Mouse (Mus musculus): ENCODE results near the gene Fam171b. TPM values are rescaled to one million over a fixed set of nuclear protein-coding genes. Genes with fewer than 3 reads are reported as not detected.

Fam171b gene
- polyA plus RNA-seq, 1 experiment, result not detected

DNA sequence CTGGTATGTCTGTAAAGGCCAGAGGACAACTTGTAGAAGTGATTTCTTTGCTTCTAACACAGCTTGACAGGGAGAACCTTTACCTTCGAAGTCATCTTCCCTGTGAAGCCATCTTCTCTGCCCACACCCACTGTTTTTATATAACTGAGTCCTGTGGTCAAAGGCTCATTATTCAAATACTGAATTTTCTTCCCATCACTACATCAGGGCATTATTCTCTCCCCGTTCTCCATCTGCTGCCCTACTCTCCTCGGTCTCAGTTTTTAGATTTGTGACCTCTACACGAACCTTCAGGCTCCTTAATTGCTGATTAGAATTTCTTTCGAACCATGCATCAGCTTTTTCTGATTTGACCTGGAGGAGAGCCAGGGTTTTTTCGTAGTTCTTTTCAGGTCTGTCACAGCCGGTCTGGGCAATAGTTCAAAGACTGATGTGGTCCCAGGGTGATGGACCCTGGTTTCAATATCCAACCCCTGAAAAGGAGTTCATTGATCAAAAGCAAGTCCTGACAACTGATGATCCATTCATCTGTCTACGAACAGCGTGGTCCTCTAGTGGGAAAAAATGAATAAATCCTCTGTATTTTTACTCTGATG is 14.4 kb upstream of the Fam171b start:
- Histone ChIP-seq H3K9me3 (ENCODE audit: control insufficient read depth, low read length) (no peaks in the 10 kb centered on the region), H3K4me1 (ENCODE audit: control insufficient read depth) (no peaks in the 10 kb centered on the region), H3K4me3 (replicated peaks) (no peak overlapping the region), H3K27me3 (ENCODE audit: control insufficient read depth) (no peaks in the 10 kb centered on the region), H3K36me3 (ENCODE audit: control insufficient read depth) (no peaks in the 10 kb centered on the region; the same call in 1 of the 2 replicates)
- TF ChIP-seq GATA1 (IDR thresholded peaks at IDR 0.05; ENCODE audit: low read length), result no peak
- no peak for TF ChIP-seq TAL1 (IDR thresholded peaks at IDR 0.05; ENCODE audit: low read length)

- no peak overlapping the region for H3K4me3 ChIP-seq (replicated peaks)
- no peaks in the 10 kb centered on the region for H3K36me3 ChIP-seq (ENCODE audit: control insufficient read depth)
- H3K27me3 ChIP-seq (ENCODE audit: control insufficient read depth), result peaks cover 51% of the 10 kb centered on the region
- H3K4me1 ChIP-seq (ENCODE audit: control insufficient read depth), result 0 out of 2 replicates have a peak, but pooled peaks cover 1% of the 10 kb centered on the region
- TF ChIP-seq GATA1 (IDR thresholded peaks at IDR 0.05; ENCODE audit: low read length) (no peak), TAL1 (IDR thresholded peaks at IDR 0.05; ENCODE audit: low read length) (no peak)
- peaks cover 2% of the 10 kb centered on the region; the same call in 1 of the 2 replicates for H3K9me3 ChIP-seq (ENCODE audit: control insufficient read depth, low read length)
Measured at GRCm38 (mm10) chr2:83813273-83813892, 947 bp downstream of the Fam171b start.

DNA sequence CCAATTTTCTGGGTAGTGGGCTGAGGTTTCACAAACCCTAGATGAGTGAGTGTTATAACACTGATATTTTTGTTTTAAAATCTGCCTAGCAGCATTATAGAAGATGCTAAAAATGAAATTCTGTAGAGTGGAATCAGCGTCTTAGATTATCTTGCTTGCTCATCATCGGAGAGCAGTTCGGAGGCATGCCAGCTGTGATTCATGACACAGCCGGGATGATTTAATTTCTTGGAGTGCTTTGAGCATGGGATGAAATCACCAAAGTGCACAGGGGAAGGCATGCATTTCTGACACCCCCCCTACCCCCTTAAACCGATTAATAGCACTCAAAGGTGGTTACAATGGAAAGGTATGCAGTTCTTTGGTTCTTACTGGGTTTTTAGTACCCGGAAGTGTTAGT is 1.6 kb downstream of the Fam171b start:
- peaks cover 51% of the 10 kb centered on the region for H3K27me3 ChIP-seq (ENCODE audit: control insufficient read depth)
- H3K9me3 ChIP-seq (ENCODE audit: control insufficient read depth, low read length), result peaks cover 2% of the 10 kb centered on the region; the same call in 1 of the 2 replicates
- H3K36me3 ChIP-seq (ENCODE audit: control insufficient read depth), result no peaks in the 10 kb centered on the region
- no peak overlapping the region for H3K4me3 ChIP-seq (replicated peaks)
- no peak for TF ChIP-seq GATA1 (IDR thresholded peaks at IDR 0.05; ENCODE audit: low read length)
- no peak for TF ChIP-seq TAL1 (IDR thresholded peaks at IDR 0.05; ENCODE audit: low read length)
- 0 out of 2 replicates have a peak, but pooled peaks cover 1% of the 10 kb centered on the region for H3K4me1 ChIP-seq (ENCODE audit: control insufficient read depth)

- Histone ChIP-seq H3K36me3 (ENCODE audit: control insufficient read depth) (no peaks in the 10 kb centered on the region), H3K4me1 (ENCODE audit: control insufficient read depth) (0 out of 2 replicates have a peak, but pooled peaks cover 1% of the 10 kb centered on the region), H3K27me3 (ENCODE audit: control insufficient read depth) (peaks cover 42% of the 10 kb centered on the region), H3K4me3 (replicated peaks) (no peak overlapping the region), H3K9me3 (ENCODE audit: control insufficient read depth, low read length) (peaks cover 2% of the 10 kb centered on the region; the same call in 1 of the 2 replicates)
- no peak for TF ChIP-seq GATA1 (IDR thresholded peaks at IDR 0.05; ENCODE audit: low read length)
- no peak for TF ChIP-seq TAL1 (IDR thresholded peaks at IDR 0.05; ENCODE audit: low read length)
Measured at GRCm38 (mm10) chr2:83816147-83816546, 3.7 kb downstream of the Fam171b start.

- Histone ChIP-seq H3K27me3 (ENCODE audit: control insufficient read depth) (no peaks in the 10 kb centered on the region), H3K9me3 (ENCODE audit: control insufficient read depth, low read length) (no peaks in the 10 kb centered on the region), H3K36me3 (ENCODE audit: control insufficient read depth) (no peaks in the 10 kb centered on the region), H3K4me3 (replicated peaks) (no peak overlapping the region), H3K4me1 (ENCODE audit: control insufficient read depth) (no peaks in the 10 kb centered on the region)
- TF ChIP-seq GATA1 (IDR thresholded peaks at IDR 0.05; ENCODE audit: low read length) (no peak), TAL1 (IDR thresholded peaks at IDR 0.05; ENCODE audit: low read length) (no peak)
Measured at GRCm38 (mm10) chr2:83825161-83825560, 12.7 kb downstream of the Fam171b start.

GRCm38 (mm10) chr2:83828895-83829539 is 16.6 kb downstream of the Fam171b start:
- no peaks in the 10 kb centered on the region for H3K4me1 ChIP-seq (ENCODE audit: control insufficient read depth)
- no peaks in the 10 kb centered on the region for H3K27me3 ChIP-seq (ENCODE audit: control insufficient read depth)
- H3K9me3 ChIP-seq (ENCODE audit: control insufficient read depth, low read length), result no peaks in the 10 kb centered on the region
- TF ChIP-seq GATA1 (IDR thresholded peaks at IDR 0.05; ENCODE audit: low read length), result no peak
- TF ChIP-seq TAL1 (IDR thresholded peaks at IDR 0.05; ENCODE audit: low read length), result no peak
- H3K36me3 ChIP-seq (ENCODE audit: control insufficient read depth), result no peaks in the 10 kb centered on the region
- no peak overlapping the region for H3K4me3 ChIP-seq (replicated peaks)

DNA sequence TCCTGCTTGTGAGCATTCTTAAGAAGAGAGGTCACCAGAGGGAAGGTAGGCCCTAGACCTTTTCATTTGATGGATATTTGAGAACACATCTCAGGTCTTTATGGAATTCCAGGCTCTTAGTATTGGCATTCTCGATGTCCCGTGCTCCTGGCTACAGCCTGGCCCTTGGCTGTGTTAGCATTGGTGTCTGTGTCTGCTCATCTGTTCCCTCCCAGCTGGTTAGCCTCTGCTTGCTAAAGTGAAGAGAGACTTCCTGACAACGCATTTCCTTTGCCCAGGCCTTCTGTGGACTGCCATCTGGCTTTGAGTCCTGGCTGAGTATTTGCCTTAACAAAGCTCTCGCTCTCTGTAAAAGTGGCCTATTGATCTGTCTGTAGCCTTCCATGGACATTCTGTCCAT is 20.5 kb downstream of the Fam171b start:
- Histone ChIP-seq H3K9me3 (ENCODE audit: control insufficient read depth, low read length) (no peaks in the 10 kb centered on the region), H3K4me1 (ENCODE audit: control insufficient read depth) (no peaks in the 10 kb centered on the region), H3K4me3 (replicated peaks) (no peak overlapping the region), H3K36me3 (ENCODE audit: control insufficient read depth) (no peaks in the 10 kb centered on the region), H3K27me3 (ENCODE audit: control insufficient read depth) (no peaks in the 10 kb centered on the region)
- no peak for TF ChIP-seq TAL1 (IDR thresholded peaks at IDR 0.05; ENCODE audit: low read length)
- no peak for TF ChIP-seq GATA1 (IDR thresholded peaks at IDR 0.05; ENCODE audit: low read length)

DNA sequence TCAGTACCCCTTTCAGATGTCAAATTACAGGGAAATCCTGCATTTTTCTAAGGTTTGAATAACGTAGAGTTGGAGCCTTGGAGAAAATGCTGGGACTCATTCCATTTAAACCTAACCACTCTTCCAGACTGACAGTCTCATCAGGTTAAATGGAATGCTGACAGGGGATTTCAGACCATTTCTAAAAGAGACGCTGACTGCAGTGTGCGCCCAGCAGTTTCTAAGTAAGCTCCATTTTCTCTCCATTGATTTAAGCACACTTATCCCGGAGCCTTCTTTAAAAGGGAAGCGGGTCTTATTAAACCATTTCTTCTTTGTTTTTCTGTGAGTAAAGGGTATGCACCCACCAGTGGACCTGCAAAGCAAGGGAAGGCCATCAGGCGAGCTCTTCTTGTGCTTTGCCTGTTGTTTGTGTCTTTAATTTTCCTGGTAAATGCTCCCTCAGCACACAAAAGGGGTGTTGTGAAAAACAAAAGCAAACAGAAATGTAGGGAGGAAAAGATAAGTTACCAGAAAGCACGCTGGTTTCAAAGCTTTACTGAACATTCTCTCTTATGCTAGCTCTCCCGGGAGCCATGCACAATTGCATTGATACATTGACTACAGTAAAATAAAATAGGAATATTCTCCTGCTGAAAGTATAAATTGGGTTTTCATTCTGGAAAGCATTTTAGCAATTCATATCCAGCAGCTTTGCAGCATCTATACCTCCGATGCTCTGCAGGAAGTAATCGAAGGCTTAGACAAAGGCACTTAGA is 23.1 kb downstream of the Fam171b start:
- no peaks in the 10 kb centered on the region for H3K4me1 ChIP-seq (ENCODE audit: control insufficient read depth)
- H3K4me3 ChIP-seq (replicated peaks), result no peak overlapping the region
- no peaks in the 10 kb centered on the region for H3K36me3 ChIP-seq (ENCODE audit: control insufficient read depth)
- no peaks in the 10 kb centered on the region for H3K27me3 ChIP-seq (ENCODE audit: control insufficient read depth)
- no peak for TF ChIP-seq TAL1 (IDR thresholded peaks at IDR 0.05; ENCODE audit: low read length)
- TF ChIP-seq GATA1 (IDR thresholded peaks at IDR 0.05; ENCODE audit: low read length), result no peak
- H3K9me3 ChIP-seq (ENCODE audit: control insufficient read depth, low read length), result no peaks in the 10 kb centered on the region

GRCm38 (mm10) chr2:83848495-83848894 is 36.1 kb downstream of the Fam171b start:
- H3K36me3 ChIP-seq (ENCODE audit: control insufficient read depth), result no peaks in the 10 kb centered on the region
- no peaks in the 10 kb centered on the region for H3K4me1 ChIP-seq (ENCODE audit: control insufficient read depth)
- no peaks in the 10 kb centered on the region for H3K27me3 ChIP-seq (ENCODE audit: control insufficient read depth)
- TF ChIP-seq GATA1 (IDR thresholded peaks at IDR 0.05; ENCODE audit: low read length), result no peak
- no peak for TF ChIP-seq TAL1 (IDR thresholded peaks at IDR 0.05; ENCODE audit: low read length)
- no peak overlapping the region for H3K4me3 ChIP-seq (replicated peaks)
- no peaks in the 10 kb centered on the region for H3K9me3 ChIP-seq (ENCODE audit: control insufficient read depth, low read length)
